Mouse (Mus musculus) adrenal gland, postnatal 14 days (tissue): Measurements from ENCODE around the gene Tspan5. TPM values are rescaled to one million over a fixed set of nuclear protein-coding genes. Genes with fewer than 3 reads are reported as not detected.
A peak's percentile ranks its signal among the peaks of the same experiment; 100 is the strongest.

ENCODE experiments used
- DNase-seq: peaks from one replicate; pipeline ENCODE4 v3.0.0; 2021; ENCODE audit warnings: mixed read lengths
- total RNA-seq: library from RNA; stranded (reverse); gene quantifications from 2 replicates; pipeline ENCODE4 v1.2.3, GENCODE M21; 2021

The Tspan5 gene
- total RNA-seq, 1 experiment from 2014 or later = 38.2 TPM

- DNase-seq = no peak
Observed at GRCm38 (mm10) chr3:138875936-138876335, 133.9 kb downstream of the Tspan5 start.

- no peak for DNase-seq
Observed at GRCm38 (mm10) chr3:138876418-138876817, 134.4 kb downstream of the Tspan5 start.

GRCm38 (mm10) chr3:138876931-138877361 lies 135.0 kb downstream of the Tspan5 start:
- DNase-seq = peak; percentile 18

- DNase-seq = no peak
Observed at GRCm38 (mm10) chr3:138877741-138878140, 135.7 kb downstream of the Tspan5 start.

- DNase-seq = no peak
Observed at GRCm38 (mm10) chr3:138880999-138881724, 139.2 kb downstream of the Tspan5 start.

- no peak for DNase-seq
Observed at GRCm38 (mm10) chr3:138881725-138882347, 139.8 kb downstream of the Tspan5 start.

- no peak for DNase-seq
Observed at GRCm38 (mm10) chr3:138886121-138886520, 144.1 kb downstream of the Tspan5 start.

GRCm38 (mm10) chr3:138889214-138889613 lies 147.2 kb downstream of the Tspan5 start:
- DNase-seq = peak; percentile 52

GRCm38 (mm10) chr3:138889769-138890295 lies 147.8 kb downstream of the Tspan5 start:
- DNase-seq = peak; percentile 19

- no peak for DNase-seq
Observed at GRCm38 (mm10) chr3:138893520-138893919, 151.5 kb downstream of the Tspan5 start.

GRCm38 (mm10) chr3:138897500-138897899 lies 155.5 kb downstream of the Tspan5 start:
- no peak for DNase-seq

GRCm38 (mm10) chr3:138898055-138898454 lies 156.1 kb downstream of the Tspan5 start:
- no peak for DNase-seq

GRCm38 (mm10) chr3:138900571-138901141 lies 158.7 kb downstream of the Tspan5 start:
- DNase-seq = peak; percentile 62

GRCm38 (mm10) chr3:138905678-138906077 lies 163.7 kb downstream of the Tspan5 start:
- DNase-seq = peak; percentile 32

- peak; percentile 82 for DNase-seq
Observed at GRCm38 (mm10) chr3:138906112-138906880, 164.3 kb downstream of the Tspan5 start.

GRCm38 (mm10) chr3:138909313-138909712 lies 167.3 kb downstream of the Tspan5 start:
- no peak for DNase-seq

GRCm38 (mm10) chr3:138912504-138912903 lies 170.5 kb downstream of the Tspan5 start:
- no peak for DNase-seq

- DNase-seq = no peak
Observed at GRCm38 (mm10) chr3:138914626-138915288, 172.8 kb downstream of the Tspan5 start.

- no peak for DNase-seq
Observed at GRCm38 (mm10) chr3:138916591-138916990, 174.6 kb downstream of the Tspan5 start.

- DNase-seq = peak; percentile 36
Observed at GRCm38 (mm10) chr3:138917016-138917415, 175.0 kb downstream of the Tspan5 start.

- no peak for DNase-seq
Observed at GRCm38 (mm10) chr3:138918241-138918640, 176.2 kb downstream of the Tspan5 start.

GRCm38 (mm10) chr3:138926161-138926560 lies 184.2 kb downstream of the Tspan5 start:
- no peak for DNase-seq
